Mouse (Mus musculus) CD4-positive, CD25-positive, alpha-beta regulatory T cell, adult 2 months (primary cell): ENCODE data around the gene Ube2c.

ENCODE experiments used
- DNase-seq: peaks from one replicate; pipeline ENCODE4 v3.0.0-alpha.2; 2012; ENCODE audit warnings: low read depth, low spot score

Ube2c gene

DNA sequence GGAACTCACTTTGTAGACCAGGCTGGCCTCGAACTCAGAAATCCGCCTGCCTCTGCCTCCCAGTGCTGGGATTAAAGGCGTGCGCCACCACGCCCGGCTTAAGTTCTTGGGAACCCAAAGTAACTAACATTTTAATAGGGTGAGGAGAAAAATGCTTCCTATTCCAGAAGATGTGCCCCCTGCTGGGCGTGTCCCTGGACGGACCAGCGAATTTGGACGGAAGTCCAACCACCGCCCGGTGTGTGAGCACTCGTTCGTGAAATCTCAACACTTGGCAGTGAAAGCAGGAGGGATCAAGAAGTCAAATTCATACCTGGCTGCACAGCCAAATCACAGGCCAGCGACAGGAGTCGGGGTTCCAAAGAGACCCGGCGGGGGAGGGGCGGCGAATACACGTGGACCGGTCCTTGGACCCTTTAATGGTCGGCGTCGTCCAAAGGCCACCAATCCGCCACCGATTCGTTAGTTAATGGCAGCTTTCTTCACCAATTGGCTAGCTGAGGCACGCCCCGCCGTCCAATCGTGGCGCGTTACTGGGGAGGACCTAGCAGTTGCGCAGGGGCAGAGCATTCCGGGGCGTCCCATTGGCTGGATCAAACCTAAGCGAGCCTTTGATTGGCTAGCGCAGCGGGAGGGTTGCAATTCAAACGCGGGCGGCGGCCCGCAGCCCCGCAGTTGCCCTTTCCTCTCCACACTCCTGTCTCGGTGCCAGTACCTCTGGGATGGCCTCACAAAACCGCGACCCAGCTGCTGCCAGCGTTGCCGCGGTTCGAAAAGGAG, at the start of gene Ube2c:
Gene Ube2c (plus strand): TSS at position 641 of the 780 bp plus-strand sequence.
- peak; percentile 98 for DNase-seq

DNA sequence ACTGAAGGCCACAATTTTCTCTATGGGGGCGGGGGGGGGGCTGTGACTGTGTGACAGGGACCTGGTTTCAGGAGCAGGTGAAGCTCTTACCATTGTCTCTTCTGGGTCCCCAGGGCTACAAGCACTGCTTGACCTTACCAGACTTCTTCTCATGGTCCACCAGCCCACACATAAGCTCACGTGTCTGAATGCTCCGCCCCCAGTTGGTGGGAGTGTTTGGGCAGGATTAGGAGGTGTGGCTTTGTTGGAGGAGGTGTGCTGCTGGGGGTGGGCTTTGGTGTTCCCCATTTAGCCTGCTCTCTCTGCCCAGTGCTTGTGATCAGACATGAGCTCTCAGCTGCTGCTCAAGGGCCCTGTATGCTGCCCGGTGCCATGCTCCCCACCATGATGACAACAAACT, 46.4 kb upstream of the Ube2c start:
- DNase-seq: no peak

DNA sequence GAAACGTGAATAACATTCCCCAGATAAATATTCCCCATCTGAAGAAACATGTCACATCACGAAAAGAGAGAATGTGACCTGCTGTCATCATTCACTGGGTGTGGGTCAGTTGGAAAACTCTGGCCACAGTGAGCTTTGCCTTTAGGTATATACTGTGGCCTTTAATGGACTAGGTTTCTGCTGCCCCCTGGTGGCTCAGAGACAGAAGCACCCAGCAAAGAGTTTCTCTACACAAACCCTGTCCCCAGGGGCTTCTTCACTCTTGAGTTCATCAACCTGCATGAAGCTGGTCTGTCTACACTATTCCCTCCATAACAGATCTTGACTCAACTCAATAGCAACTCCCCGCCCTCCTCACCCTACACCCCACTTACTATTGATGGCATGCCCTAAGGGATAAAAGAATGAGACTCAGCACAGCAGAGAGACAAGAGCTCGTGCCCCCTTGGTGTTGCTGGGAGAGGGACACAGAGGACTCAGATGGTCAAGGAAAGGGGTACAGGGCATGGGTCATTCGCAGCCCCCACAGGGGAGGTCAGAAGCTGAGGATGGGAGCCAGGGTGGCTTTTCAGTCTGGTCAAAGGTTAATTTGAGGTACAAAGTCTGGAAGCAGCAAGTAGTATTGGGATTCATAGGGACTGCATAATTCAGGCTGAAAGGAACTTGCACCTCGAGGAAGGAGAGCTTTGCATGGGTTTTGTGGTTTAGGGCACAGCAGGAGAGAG, 43.6 kb upstream of the Ube2c start:
- DNase-seq: peak; percentile 76

DNA sequence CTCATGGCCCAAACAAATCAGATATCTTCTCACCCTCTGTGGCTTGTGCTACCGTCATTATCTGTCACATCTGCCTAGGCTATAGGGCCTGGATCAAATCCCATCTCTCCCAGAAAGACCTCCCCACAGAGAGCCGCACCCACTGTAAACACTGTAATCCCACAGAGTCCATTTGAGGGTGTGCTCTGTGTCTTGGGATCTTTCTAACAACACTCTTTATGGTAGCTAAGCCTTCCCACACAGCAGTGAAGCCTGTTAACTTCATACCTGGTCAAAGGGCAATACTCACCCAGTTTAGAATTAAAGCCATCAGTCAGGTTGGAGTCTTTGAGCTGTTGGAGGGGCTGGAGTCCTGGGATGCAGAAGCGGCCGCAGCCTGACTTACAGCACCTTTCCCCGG, 38.0 kb upstream of the Ube2c start:
- no peak for DNase-seq

DNA sequence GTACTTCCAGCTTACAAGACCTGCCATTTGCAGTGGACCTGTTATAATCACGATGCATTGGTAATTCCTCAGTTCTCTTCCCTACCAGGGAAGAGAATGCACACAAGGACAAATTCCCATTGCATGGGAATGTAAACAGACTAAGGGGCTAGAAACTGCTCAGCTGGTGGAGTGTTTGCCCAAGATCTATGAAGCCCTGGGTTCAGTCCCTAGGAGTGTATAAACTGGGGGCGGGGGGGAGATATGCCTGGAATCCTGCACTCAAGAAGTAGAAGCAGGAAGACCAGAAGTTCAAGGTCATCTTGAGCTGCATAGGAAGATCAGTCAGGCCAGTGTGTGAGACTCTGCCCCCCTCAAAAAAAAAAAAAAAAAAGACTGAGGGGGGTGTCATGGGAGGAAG, 36.4 kb upstream of the Ube2c start:
- no peak for DNase-seq

DNA sequence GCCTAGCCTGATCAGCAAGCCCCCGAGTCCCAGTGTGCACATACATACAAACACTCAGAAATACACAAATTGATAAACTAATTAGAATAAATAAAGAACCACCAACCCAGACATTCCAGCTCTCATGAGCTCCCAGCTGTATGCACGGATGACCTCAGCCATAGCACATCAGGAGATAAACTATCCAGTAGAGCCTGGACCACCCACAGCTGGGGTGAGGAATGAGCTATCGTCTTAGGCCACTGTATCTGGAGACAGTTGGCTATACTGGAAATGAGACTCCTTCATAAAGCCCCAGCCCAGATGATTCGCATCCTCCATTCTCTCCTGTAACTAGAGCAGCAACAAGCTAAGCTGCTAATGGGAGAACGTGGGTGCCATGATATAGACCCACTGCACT, 34.9 kb upstream of the Ube2c start:
- DNase-seq: no peak

DNA sequence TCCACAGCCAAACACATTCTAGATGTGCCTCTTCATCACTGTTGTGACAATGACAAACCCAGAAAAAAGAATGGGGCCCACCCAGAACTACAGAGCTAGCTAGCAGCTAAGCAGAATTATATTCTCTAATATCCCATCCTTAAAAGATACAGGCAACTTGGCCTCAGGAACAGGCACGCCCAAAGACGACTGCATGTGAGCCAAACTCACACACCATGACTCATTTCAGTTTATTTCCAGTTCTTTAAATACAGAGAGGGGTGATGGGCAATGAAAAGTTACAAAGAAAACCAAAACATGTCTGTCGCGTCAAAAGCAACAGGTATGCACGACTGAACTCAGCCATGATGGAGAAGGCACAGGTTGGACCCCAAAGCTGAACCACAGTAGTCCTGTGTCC, 34.3 kb upstream of the Ube2c start:
- no peak for DNase-seq

DNA sequence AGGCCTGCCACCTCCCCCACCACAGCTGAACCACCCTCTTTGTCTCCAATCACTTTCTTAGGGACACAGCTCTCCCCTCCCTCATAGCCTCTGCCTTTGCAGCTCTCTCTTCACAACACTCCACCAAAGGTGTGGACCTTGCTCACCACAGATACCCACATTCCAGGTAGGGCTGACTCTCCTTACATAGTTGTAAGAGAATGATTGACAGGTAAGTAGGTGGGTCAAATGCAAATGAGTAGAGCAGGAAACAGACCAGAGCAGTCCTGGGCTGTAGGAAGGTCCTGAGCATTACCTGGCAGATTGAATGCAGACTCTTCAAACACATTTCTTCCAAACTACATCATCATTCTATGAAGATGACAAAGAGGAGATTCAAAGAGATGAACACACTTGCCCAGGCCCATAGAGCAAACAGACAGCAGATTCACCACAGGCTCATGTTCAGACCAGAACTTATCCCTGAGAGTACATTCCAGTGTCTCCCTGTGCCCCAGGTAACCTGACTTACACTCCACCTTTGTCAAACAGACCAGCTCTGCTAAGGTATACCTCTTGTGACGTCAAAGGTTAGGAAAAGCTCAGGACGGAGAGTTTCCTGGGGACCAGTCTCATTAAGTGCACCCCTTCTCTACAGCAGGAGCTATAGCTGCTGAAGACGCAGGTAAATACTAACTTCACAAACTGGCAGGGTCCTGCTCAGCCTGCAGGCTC, 32.2 kb upstream of the Ube2c start:
- no peak for DNase-seq

DNA sequence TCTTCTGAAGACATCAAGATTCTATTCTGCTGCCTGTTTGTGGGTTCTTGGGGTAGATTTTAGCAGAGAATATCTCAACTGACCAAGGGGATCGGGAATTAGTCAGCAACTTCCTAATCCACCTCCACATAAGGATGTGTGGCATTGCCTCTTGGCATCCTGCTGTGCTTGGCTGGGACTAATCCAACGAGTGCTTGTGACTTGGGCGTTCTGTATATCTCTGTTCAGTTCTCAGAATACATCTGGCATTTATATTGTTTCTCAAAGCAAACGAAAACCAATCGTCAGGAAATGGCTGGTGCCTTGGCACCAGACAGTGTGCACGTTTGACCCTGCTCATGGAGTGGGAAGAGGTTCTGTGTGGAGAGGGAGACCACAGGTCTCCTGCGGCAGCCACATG, 29.8 kb upstream of the Ube2c start:
- no peak for DNase-seq

DNA sequence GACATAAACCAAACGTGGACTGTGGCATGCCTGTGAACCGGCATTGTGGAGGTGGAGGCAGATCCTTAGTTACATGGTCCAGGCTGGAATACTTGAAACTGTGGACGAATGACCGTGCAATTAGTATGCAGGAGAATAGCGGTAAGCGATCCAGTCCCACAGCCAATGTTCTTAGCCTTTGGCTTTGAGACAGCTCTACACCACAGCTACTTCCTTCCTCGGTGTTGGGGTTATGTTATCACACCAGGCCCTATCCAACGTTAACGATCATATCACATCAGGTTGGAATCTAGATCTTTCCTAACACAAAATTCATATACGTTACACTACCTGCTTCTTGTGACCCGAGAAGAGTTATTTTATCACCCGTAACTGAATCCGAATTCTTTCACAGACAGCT, 24.7 kb upstream of the Ube2c start:
- peak; percentile 6 for DNase-seq

DNA sequence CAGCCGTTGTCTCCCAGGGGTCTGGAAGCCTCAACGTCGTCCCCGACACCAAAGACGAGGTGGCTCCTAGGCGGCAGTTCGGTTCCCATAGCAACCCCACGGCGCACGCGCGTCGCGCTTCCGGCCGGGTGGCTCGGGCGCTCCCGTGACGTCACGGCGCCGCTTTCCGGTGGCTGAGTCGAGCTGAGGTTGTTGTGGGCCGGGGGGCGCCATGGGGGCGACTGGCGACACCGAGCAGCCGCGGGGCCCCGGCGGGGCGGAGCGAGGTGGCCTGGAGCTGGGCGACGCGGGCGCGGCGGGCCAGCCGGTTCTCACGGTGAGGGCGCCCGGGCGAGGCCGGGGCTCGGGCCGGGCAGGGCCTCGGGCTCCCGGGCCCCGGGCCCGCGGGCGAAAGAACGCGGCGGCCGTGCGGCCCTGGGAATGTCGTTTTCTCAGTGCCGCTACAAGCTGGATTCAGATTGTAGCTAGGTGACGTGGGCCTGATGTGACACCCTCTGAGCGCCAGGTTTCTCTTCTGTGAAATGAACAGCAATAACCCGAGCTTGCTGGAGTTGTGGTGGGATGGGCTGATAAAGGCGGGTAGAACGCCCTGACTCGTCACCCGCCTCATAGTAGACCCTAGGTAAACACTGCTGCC, 23.7 kb upstream of the Ube2c start, which contains the start of the genes Wfdc3 and Dnttip1:
Gene Wfdc3 (minus strand): TSS at position 89 of the 637 bp plus-strand sequence.
Gene Dnttip1 (plus strand): TSS at position 141 of the 637 bp plus-strand sequence.
- peak; percentile 99 for DNase-seq

DNA sequence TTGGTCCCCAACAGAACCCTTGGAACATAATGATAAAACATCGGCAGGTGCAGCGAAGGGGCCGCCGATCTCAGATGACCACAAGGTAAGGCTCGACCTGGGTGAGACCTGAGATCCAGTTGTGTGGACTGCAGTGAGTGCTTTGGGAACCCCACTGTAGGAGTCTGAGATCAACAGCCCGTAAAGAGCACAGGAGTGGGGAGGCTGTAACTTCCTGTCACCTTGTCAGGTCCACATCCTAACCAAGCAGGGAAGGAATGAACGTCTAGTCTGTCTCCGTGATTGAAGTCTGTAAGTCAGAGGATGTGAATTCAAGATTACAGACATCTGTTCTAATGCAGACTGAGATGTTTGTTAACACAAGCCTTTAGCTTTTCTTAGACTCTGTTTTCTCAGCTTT, 23.0 kb upstream of the Ube2c start:
- peak; percentile 59 for DNase-seq

DNA sequence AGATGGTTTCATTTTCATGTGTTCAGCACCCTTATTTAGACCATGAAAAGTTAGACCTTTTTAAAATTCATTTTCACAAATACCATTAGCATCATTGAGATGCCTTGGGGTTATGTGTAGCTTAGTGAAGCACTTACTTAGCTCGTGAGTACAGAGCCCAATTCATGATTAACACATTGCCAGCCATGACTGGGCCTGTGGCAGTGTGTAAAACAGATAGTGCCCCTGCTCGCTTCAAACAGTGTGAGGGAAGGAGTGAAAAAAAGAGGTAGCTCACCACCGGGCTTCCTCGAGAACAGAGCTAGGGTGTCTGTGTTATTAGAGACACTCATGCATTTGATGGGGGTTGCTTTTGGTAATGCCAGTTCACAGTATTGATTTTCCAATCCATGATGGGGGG, 21.5 kb upstream of the Ube2c start:
- DNase-seq: no peak

DNA sequence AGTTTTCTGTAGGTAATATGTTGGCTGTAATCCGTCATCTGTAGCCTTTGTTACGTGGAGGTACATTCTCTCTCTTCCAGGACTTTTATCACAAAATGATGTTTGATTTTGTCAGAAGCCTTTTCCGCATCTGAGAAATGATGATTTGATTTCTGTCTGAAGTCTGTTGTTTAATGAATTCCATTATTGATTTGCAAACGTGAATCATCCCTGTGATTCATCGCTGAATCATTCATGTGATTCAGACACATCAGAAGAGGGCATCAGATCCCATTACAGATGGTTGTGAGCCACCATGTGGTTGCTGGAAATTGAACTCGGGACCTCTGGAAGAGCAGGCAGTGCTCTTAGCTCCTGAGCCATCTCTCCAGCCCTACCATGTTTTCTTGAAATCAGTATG, 20.7 kb upstream of the Ube2c start:
- no peak for DNase-seq

DNA sequence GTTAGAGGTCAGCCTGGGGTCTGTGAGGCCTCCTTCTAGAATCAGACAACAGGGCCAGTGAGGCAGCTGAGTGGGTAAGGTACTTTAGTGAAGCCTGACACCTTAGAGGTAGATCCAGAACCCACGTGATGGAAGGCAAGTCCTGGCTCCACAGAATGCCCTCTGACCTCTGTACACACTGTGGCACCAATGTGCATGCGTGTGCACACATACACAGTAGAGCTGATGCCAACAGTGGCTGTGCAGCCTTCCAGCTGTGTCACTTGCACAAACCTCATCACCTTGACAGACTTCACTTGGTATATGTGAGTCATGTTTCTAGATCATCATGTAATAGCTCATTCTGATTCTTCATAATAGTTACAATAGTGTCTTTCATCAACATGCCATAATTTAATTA, 17.2 kb upstream of the Ube2c start:
- no peak for DNase-seq

DNA sequence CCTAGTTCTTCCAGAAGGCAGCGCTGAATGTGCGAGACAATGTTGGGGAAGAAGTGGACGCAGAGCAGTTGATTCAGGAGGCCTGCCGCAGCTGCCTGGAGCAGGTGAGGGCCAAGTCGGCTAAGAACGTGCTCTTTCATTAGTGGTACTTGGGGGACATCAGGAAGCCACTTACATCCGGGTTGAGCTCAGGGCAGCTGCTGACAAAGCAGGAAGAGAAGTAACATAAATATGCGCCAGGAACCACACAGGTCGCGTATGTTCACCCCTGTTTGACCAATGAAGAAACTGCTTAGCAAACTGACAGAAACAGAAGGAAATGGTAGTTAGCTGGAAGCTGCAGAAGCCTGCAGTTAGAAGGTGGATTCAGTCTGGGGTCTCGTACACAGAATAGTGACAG, 15.6 kb upstream of the Ube2c start:
- no peak for DNase-seq

DNA sequence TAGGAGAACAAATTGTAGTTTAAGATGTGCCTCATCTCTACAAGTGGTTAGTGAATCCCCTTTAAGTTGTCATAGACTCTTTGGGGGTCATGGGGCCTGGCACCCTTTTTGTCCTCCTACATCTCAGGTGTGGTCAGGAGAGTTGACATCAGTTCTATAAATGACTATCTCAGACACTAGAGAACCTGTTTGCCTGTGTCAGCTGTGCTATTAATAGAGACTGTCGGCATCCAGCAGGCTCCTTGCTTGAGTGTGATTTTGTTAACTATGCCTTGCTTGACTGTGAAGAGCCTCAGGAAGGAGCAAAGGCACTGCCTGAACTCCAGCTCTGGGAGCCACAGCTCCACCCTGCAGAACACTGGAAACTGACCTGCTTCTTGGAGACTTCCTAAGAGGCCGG, 14.9 kb upstream of the Ube2c start:
- no peak for DNase-seq

DNA sequence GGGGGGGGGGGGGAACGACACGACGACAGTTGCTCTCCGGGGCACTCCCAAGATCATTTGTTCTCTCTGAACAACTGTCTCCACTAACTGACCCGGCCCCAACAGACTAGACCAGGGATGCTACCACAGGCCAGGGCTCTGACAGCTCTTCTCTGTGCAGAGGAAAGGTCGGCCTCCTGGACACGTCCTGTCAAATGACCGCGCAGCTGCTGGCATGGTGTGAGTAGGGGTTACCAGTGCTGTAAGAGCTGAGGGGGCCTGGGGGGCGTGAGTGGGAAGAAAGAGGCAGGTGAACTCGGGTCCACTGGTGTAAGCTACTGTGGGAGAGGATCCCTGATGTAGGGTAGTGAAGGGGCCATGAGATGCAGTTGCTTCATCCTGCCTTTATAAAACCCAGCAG, 11.9 kb upstream of the Ube2c start:
- no peak for DNase-seq

DNA sequence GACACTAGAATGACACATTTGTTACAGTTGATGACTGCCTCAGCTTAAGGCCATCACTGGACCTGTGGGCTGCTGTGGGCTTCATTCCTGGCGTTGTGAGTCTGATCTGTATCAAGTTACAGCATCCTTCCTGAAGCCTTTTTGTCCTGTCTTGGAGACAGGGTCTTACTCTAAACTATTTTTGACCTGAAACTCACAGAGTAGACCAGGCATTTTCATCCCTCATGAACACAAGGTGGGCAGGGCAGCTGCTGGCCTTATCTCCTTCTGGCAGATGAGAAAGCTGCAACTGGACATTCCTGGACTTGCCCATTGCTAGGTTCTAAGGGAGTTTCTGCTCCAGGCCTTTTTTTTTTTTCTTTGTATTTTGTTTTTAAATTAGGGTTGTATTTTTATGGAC, 11.0 kb upstream of the Ube2c start:
- no peak for DNase-seq

DNA sequence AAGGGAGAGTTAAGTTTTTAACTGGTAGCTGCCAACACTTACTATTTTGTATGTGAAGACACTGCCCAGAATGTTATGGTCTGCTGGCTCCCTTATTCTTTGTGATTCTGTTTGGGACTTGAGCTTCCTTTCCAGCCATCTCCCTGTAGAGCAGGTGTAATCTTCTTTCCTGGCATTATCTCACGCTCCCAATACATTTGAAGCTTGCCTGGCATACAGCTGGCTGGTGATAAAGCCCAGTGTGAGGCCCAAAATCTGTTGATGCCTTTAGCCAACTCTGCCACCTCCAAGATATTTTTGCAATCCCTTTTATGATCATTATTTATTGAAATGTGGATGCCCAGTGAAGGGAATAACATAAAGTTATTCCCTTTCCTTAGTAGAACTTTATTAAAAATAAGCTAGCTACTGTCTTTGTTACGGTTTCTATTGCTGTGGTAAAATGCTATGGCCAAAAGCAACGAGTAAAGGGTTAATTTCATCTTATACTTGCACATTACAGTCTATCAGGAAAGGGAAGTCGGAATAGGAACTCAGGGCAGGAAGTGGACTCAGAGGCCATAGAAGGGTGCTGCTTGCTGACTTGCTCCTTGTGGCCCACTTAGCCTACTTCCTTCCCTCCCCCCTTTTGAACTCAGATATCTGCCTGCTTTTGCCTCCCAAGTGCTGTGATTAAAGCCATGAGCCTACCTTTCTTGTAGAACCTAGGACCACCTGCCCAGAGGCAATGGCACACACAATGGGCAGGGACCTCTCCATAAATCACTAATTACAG, 9.5 kb upstream of the Ube2c start:
- DNase-seq: no peak

DNA sequence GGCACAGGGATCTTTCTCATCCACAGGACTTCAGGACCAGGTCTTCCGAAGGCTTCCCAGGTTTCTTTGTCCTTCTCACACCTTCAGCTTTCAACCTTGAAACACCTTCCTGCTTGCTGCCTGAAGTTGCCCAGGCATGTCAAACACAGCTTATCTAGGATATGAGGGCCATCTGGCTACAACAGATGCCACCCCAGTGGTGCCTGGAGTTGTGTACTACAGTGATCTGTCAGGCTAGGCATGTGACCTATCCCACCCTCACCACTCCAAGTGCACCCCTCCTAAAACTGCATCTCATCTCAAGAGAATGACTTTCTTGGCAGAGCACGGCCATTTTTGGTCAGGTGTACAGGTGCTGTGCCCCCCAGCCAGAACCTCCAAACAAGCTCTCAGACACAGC, 8.2 kb upstream of the Ube2c start:
- no peak for DNase-seq
